Mouse (Mus musculus): ENCODE measurements around the gene Mark2. TPM values are rescaled to one million over a fixed set of nuclear protein-coding genes. Genes with fewer than 3 reads are reported as not detected.

The Mark2 gene
- total RNA-seq, 2 experiments from 2014 or later, result 123 to 139 TPM

DNA sequence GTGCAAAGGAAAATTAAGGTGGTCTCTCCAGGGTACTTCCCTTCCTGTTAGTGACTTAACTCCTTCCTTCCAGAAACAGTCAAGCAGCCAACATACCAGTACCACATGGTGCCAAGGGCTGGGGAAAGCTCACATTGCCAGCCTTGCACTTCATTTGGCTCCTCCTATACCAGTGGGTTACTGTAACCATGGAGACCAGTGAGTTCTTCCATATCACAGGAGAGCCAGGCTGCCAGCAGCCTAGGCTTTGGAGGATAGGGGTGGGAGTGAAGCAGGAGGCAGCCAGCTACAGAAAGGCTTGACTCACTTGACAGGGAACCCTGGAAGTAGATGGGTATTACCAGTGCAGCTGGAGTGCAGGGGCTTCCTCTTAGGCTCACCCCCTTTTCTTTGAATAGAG, 42.6 kb downstream of the Mark2 start:
- peak; percentile 57 to 71 for DNase-seq (ENCODE audit: low spot score in 2 of 2)

DNA sequence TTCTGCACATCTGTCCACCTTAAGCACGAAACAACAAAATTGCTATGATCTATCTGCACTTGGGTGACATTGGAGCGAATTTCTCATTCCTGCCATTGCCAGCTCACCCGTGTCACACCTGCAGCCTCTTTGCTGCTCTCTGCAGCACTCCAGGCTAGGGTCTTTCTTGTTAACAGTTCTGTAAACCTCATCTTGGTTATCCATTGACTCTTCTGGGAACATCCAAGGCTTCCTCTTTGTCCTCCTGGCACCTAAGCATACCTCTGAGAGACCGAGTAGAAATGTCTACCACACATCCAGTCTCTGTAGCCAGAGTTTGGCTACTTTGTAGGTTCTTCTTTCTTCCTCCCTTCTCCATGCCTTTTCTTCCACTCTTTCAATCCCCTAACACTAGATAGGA, 45.7 kb downstream of the Mark2 start:
- no peak for DNase-seq (ENCODE audit: low spot score in 2 of 2)

DNA sequence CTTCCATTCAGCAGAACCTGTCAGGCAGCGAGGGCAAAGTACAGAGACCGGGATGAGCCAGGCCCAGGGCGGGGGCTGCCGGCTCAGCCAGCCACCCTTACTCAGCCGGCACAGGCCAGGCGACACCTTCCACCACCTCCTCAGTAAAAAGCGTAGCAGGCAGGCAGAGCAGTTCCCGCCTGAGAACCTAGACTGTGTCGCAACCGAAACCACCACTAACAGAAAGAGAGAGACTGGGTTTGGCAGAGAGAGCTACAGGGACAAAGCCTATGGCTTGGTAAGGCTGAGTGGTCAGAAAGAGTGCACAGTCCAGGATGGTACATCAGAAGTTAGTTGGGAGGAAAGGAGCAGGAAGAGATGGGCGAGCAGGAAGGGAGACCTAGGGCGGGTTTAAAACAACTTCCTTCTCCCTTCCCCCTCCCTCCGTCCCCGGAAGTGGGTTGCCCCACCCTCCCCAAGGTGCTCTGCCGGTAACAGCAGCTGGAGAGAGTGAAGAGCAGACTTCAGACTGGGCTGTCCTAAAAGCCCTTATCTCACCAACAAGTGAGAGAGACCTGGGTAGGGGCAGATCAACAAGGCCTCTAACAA, 46.5 kb downstream of the Mark2 start:
- DNase-seq (ENCODE audit: low spot score in 2 of 2), result no peak

DNA sequence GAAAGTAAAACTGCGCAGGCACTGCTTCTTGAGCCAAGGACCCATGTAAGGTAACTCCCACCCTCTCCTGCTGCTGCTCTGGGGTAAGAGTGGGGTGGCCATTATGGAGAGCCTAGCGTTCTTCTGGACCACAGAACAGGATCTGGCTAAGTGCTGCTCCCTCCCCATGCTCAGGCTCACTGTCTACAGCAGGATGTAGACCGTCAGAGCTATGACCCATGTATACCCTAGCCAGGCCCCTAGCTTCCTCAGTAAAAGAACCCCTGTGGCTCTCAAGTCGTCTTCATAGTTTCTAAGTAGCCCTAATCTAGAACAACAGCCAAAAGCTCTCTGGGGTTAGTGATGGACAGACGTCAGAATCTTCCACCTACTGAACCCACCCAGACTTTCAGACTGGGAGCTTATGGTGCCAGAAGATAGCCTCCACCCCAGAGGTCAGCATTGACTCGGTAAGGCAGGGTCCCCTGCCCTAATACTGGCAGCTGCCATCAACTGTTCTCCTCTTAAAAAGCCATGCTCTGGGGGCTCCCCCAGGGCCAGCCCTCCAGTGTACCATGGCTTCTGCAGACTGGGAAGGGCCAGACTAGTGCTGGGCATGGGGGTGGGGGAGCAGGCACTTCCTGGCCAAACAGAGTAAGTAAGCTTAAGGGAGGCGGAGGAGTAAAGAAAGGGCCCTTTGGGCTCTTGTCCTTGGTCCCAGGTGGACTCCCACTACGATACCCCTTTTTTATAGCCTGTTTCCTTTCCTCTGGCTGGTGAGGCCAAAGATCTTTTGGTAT, 47.4 kb downstream of the Mark2 start:
- DNase-seq (ENCODE audit: low spot score in 2 of 2), result no peak

DNA sequence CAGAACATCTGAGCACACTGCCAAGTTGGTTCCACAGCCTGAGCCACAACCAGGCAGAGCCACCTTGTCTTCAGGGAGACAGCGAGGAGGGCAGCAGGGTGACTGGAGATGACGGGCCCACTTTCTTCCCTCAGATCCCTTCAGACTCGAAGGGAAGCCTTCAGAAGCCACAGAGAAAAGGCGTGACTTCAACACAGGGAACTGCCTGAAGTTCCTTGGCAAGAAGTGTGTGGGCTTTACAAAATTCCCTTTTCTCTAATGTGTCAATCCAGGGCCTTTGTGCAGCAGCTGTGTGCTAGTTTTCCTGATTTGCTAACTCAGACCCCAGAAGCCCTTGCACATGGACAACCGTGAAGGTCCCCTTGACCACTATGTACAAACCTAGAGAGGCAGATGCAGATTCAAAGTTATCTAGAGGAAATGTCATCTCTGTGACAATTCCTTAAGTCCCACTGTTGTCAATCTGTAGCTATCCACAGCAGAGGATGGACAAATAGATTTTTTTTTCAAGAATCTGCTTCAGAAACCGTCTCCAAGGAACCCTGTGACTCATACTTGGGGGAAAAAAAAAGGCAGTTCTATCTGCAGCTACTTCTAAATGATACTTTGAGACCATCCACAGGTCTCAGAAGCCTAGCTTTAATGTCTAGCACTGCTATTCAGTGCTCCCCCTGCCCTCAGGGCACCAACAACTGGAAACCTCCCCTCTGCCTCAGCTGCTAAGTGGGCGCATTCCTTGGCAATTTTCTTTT, 49.5 kb downstream of the Mark2 start:
- no peak for DNase-seq (ENCODE audit: low spot score in 2 of 2)

DNA sequence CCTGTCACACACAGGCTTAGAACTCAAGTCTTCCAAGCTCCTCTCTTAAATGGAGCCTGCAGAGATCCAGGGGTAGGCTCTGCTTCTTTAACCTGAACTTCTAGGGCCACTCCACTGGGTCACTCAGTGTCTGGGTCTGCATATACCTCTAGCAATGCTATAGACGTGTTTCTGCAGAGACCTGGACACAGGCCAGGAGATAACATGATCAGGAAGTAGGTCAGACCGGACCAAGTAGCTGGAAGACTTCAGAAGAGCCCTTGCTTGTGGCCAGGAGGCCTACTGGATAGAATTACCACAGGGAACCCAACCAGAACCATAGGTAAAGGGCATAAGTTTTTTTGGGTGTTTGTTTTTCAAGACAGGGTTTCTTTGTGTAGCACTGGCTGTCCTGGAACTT, 51.9 kb downstream of the Mark2 start:
- no peak for DNase-seq (ENCODE audit: low spot score in 2 of 2)

DNA sequence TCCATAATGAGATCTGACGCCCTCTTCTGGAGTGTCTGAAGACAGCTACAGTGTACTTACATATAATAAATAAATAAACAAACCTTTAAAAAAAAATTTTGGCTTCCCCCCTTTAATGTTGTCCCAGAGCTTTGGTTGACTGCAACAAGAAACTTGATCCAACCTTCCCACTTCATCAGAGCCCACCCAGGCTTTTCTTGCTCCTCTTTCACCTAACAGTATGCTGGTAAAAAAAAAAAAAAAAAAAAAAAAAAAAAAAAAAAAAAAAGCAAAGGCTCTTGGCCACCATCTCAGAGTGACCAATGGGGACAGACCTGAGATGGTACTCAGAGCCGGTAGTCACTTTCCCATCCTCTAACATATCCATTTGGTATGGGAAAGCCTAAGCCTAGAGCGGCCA, 53.4 kb downstream of the Mark2 start:
- no peak for DNase-seq (ENCODE audit: low spot score in 2 of 2)

DNA sequence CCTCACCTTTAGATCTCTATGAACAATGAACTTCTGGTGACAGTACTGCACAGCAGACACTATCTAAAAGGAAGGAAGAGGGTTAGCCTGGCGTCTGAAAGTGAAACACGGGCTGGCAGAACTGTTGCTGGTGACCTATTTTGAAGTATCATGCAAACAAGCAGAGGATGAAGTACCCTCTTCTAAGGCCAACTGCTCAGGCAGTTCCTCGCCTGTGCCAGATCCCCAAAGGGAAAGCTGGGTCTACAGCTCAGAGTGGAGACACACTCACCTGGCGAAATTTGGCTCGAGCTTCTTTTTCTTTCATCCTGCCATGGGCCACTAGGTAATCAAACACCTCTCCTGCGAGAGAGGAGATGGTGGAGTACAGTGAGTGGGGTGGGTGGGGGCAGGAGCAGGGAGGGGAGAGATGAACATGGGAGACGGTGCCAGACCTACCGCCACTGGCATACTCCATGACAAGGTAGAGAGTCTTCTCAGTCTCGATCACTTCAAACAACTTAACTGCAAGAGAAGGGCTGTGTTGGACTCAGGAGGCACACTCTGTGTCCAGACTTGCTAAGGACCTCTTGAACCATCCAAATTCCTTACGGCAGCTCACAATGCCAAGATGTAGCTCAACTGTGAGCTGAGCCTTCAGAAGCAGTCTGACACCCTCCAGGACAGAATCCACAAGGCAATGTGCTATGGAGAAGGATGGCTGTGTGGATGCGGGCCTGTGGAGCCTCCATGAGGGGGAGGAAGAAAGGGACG, 54.9 kb downstream of the Mark2 start:
- DNase-seq (ENCODE audit: low spot score in 2 of 2), result no peak

DNA sequence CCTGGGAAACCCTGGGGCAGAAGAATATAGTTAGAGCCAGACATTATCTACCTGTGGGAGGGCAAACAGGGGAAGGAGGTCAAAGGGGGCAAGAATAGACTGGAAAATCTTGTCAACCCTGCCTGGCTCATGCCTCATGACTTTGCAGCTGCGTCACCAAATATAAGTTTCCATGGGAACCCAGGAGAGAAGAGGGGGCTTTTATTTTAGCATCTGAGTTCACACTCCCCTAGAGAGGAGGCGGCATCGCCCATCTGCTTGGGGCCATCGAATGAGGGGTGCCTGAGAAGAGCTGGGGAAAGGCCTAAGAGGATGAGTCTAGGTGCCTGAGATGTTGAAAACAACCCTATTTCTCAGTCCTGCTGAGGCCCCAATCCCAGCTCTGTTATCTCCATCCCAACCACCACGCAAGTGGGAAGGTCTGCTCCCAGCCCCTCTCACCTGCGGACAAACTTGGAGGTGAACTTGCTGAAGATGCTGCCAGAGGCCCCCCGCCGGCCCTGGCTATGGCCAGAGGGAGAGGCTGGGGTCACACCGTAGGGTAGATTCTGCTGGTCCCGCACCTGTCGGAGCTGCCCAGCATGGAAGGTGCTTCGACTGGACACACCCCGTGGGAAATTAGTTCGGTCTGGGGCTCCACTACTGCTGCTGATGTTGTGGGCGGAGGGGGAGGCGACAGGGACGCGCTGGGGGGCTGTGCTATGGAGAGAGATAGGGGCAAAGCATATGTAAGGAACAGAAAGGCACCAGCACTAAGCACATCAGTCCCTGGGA, 60.9 kb downstream of the Mark2 start:
- DNase-seq (ENCODE audit: low spot score in 2 of 2), result peak; percentile 73 to 82

DNA sequence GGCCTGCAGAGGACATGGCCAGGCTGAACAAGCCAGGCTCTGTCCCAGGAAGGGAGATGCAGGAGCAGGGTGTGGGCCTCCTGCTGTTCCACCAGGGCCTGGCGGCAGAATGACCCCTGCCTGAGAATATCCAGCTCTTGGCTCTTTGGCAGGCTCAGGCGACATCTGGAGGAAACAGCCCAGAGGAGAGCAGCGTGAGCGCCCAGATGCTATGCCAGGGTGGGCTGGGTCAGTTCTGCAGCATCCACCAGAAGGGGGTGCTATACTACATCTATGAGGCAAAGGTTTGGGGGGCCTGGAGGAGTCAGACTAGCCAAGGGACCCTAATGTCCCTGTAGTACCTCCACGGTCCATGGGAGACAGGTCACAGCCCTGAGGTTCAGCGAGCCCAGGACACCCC, 62.5 kb downstream of the Mark2 start:
- no peak for DNase-seq (ENCODE audit: low spot score in 2 of 2)

DNA sequence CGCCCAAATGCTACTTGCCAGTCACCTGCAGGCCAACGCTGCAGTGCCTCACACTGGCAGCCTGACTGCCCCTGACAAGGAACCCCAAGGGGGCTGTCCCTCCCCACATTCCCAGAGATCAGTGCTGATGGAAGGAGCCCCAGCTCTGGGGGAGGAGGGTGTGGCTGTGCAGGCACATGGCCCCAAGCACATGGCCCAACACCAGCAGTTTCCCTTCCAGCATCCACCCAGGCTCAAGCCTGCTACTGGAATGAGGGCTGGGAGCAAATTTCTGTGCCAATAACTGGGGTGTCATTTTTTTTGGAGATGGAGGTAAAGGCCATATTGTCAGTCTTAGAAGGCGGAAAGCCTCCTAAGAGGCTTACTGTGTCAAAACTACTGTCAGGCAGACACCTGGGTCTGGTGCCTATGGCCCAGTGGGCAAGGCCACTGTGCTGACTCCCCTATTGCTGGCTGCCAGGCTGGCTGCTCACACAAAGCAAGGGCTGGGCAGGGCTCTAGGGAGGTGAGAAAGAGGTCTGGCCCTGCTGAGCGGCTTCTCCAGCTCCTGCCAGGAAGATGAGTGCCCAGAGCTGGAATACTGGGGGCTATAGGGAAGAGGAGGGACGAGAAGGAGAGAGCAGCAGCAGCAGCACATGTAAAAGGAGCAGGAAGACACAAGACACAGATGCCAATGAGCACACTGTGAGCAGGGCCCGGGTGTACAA, 63.3 kb downstream of the Mark2 start:
- DNase-seq (ENCODE audit: low spot score in 2 of 2), result no peak

DNA sequence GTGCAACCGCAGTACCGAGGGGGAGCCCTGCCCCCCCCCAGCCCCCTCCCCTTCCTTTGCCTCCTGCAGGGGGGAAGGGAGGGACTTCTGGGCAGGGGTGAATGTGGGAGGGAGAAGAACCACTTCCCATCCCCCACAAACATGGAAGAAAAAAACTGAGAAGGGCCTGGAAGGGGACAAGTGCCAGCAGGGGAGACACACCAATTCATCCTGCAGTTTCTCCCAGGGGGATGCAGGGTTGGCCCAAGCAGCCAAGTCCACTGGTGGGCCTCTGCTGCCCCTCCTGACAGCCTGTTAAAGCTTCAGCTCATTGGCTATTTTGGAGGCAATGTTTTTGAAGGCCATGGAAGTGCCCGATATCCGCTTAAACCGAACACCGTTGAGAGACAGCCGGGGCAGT, 64.9 kb downstream of the Mark2 start:
- DNase-seq (ENCODE audit: low spot score in 2 of 2), result no peak

DNA sequence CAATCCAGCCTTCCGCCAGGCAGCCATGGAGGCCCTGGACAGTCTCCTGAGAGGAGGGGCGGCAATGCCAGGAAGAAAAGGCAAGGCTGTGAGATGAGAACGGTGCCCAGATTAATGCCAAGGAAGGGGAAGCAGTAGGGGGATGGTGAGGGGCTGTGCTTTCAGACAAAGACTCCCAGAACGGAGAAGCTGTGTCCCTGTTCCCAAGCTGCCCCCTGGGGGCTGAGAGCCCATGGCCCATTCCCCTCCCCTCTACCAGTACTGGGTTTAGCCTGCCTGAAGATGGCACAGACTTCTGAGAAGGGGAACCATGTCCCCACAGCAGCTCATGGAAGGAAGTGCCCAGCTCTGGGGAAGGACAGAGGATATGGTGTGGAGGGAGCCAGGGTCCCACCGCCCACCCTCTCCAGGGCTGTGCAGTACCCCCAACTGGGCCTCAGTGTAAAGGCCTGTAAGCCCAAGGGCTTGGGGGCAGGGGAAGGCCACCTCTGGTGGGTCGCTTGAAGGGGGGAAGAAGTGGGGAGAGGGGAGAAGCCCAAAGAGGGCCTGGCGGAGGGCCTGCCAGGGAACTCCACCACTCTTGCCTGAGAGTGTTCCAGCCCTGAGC, 65.5 kb downstream of the Mark2 start:
- DNase-seq (ENCODE audit: low spot score in 2 of 2), result no peak

DNA sequence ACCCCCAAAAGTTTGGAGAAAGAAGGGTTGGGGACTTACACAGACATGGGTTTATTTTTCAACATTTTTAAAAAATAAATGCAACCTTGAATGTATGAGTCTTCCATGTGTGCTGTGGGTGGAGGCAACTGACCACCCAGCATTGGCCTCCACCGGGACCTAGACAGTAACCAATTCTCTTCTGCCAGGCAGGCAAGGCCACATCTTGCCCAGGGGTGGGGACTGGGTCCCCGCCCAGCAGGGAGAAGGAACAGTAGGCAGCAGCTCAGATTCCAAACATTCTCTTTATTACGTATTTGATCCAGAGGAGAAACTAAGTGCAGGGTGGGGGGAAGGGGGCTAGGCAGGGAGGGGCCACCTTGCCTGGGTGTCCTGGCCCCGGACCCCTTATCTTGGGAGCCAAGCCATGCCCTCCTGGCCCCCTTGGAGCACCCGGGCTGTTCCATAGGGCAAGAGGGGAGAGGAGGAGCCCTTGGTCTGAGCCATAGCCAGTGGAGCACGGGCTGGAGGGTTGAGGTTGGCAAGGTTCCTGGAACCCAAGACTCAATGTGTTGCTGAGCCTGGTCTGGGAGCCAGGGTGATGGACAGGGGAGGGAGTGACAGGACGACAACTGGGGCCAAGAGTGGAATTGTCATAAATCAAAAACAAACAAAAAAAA, 66.4 kb downstream of the Mark2 start:
- no peak for DNase-seq (ENCODE audit: low spot score in 2 of 2)

DNA sequence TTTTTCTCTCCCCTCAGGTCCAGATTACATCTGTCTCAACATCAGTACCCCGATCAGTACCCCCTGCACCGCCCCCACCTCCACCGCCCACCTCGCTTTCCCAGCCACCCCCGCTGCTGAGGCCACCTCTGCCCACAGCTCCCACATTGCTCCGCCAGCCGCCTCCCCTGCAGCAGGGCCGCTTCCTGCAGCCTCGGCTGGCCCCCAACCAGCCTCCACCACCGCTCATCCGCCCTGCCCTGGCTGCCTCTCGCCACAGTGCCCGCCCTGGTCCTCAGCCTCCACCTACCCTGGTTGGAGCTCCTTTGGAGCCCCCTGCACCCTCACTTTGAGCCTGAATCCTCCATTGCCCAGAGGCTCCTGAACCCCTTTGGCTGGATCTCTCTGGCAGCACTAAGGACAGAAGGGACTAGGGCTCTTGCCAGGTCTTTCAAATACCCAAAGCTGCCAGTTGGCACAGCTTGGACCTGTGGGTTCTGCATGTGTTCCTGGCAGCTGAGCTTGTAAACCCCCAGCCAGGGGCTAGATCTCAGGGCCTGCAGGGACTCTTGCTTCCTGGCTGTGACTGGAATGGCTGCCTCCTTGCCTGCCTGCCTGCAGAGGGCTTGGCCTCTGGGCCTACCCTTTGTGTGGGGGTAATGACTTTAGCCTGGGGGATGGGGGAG, 67.2 kb downstream of the Mark2 start:
- DNase-seq (ENCODE audit: low spot score in 2 of 2), result no peak

DNA sequence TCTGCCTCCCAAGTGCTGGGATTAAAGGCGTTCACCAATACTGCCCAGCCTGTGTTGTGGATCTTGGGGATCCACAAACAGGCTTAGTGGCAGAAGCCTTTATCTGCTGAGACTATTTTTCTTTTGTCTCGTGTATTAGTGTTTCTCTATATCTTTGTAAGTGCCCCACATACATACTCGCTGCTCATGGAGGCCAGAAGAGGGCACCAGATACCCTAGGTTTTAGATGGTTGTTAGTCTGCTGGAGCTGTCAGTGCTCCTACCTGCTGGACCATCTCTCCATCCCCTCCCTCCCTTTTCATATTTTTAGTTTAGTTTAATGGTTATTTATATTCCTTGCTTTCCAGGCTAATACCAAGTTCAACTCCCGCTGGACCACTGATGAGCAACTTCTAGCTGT, 68.2 kb downstream of the Mark2 start:
- DNase-seq (ENCODE audit: low spot score in 2 of 2), result no peak

DNA sequence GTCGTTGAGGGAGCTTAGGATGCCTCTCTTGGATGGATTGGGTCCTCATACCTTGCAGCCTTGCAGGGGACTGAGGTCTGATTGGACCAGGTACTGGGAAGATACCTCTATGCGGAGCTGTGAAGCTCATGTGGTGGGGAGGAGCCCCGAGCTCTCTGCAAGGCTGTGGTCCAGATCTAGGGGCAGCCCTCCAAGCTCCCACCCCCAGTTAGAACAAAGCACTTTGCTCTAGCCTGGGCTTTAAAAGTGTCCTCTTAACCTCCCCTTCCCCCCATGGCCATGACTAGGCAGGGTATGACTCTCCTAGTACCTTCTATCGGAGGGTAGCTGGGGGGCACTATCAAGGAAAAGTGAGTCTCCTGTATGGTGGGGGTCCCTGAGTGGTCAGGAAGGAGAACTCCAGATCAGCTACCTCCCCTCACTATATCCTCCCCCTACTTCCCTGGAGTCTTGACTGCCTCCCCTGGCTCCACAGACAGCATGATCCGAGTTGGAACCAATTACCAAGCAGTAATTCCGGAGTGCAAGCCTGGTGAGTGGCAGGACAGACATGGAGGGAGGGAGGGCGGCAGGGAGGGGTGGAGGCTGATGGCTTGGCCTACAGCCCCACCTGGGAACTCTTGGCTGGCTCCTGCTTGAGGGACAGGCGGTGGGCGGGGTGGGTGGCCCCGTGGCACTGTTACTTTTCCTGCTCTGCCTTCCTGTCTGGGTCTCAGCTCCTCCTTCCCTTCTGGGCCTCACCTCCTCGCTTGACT, 72.2 kb downstream of the Mark2 start:
- DNase-seq (ENCODE audit: low spot score in 2 of 2), result peak in 1 of 2 experiments; percentile 20

DNA sequence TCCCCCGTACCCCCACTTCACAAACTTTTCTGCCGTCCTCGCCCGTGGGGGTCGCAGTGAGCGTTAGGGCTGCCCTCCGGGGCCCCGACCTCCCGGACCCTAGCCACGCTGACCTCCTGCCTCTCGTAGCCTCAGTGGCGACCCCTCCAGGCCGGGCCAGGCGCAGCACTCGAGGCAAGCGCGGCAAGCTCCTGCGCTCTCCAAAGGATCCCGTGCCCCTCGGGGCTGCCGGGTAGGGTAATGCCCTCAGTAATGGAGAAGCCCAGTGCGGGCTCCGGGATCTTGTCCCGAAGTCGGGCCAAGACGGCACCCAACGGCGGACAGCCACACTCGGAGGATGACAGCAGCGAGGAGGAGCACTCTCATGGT, 73.0 kb downstream of the Mark2 start:
- peak; percentile 55 to 75 for DNase-seq (ENCODE audit: low spot score in 2 of 2)

Data from left cerebral cortex, adult 18-20 months (tissue).